Mouse (Mus musculus): ENCODE results near the gene Tuba3b. TPM values are rescaled to one million over a fixed set of nuclear protein-coding genes. Genes with fewer than 3 reads are reported as not detected.

Tuba3b gene
- total and polyA plus RNA-seq, 2 experiments from 2014 or later, result not detected

GRCm38 (mm10) chr6:145652986-145653385 lies 37.4 kb downstream of the Tuba3b start:
- H3K4me2 ChIP-seq (ENCODE audit: low read depth), result no peak overlapping the region
- TF ChIP-seq CTCF (IDR thresholded peaks at IDR 0.05; ENCODE audit: low read depth), result no peak
- DNase-seq (no peak), ATAC-seq (no peak)
- H3K27me3 ChIP-seq (ENCODE audit: insufficient read depth, low read length), result no peaks in the 10 kb centered on the region
- H3K36me3 ChIP-seq (ENCODE audit: insufficient read depth), result no peaks in the 10 kb centered on the region
- H3K27ac ChIP-seq (ENCODE audit: low read depth, low read length), result no peak overlapping the region
- H3K4me3 ChIP-seq (ENCODE audit: low read depth, low read length), result no peak overlapping the region
- WGBS, result 83% methylated on average over 5 of the region's 5 CpGs
- peaks cover 6% of the 10 kb centered on the region; the same call in 1 of the 2 replicates for H3K4me1 ChIP-seq (ENCODE audit: insufficient read depth)
- no peaks in the 10 kb centered on the region for H3K9me3 ChIP-seq (ENCODE audit: low read length)
- H3K9ac ChIP-seq, result no peak overlapping the region

- DNase-seq (no peak), ATAC-seq (no peak)
- no peak overlapping the region for H3K4me3 ChIP-seq (ENCODE audit: low read depth, low read length)
- H3K4me1 ChIP-seq (ENCODE audit: insufficient read depth), result peaks cover 6% of the 10 kb centered on the region; the same call in 1 of the 2 replicates
- H3K27me3 ChIP-seq (ENCODE audit: insufficient read depth, low read length), result no peaks in the 10 kb centered on the region
- 67% methylated on average over 5 of the region's 5 CpGs for WGBS
- no peak for TF ChIP-seq CTCF (IDR thresholded peaks at IDR 0.05; ENCODE audit: low read depth)
- H3K9me3 ChIP-seq (ENCODE audit: low read length), result no peaks in the 10 kb centered on the region
- H3K36me3 ChIP-seq (ENCODE audit: insufficient read depth), result no peaks in the 10 kb centered on the region
- H3K4me2 ChIP-seq (ENCODE audit: low read depth), result no peak overlapping the region
- no peak overlapping the region for H3K9ac ChIP-seq
- H3K27ac ChIP-seq (ENCODE audit: low read depth, low read length), result no peak overlapping the region
Observed at GRCm38 (mm10) chr6:145653626-145654025, 38.1 kb downstream of the Tuba3b start.

DNA sequence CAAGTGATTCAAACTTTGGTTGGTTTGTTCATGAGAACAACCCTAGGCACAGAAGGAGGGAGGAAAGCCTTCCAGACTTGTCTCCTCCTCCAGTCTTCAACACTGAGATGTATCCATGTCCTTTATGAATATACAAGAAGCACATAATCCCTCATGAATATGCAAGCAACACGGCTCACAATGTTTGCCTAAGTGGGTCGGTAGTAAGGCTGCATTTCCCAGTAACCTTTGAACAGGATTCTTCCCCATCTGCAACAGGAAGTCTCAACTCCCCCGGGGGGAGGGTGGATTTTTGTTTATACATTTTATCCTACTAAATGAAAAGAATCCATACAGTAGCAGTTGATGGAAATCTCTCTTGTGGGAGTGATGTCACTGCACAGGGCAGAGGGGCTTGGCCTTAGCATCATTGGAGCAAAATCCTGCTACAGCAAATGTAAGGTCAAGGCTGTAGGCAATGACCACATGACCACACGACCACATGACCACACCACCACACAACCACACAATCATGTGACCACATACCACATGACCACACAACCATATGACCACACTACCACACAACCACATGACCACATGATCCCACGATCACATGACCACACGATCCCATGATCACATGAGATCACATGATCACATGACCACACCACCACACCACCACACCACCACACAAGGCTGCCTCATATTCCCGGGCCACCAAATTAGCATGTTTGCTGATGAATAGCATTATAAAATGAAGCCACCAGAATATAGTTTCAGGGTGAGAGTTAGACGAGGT lies 38.7 kb downstream of the Tuba3b start:
- Histone ChIP-seq H3K4me2 (ENCODE audit: low read depth) (no peak overlapping the region), H3K27ac (ENCODE audit: low read depth, low read length) (no peak overlapping the region), H3K4me1 (ENCODE audit: insufficient read depth) (peaks cover 6% of the 10 kb centered on the region; the same call in 1 of the 2 replicates), H3K36me3 (ENCODE audit: insufficient read depth) (no peaks in the 10 kb centered on the region), H3K4me3 (ENCODE audit: low read depth, low read length) (no peak overlapping the region), H3K9me3 (ENCODE audit: low read length) (no peaks in the 10 kb centered on the region), H3K27me3 (ENCODE audit: insufficient read depth, low read length) (no peaks in the 10 kb centered on the region), H3K9ac (no peak overlapping the region)
- no peak for DNase-seq
- ATAC-seq, result peak; percentile 59; the same call in 1 of the 2 replicates
- no peak for TF ChIP-seq CTCF (IDR thresholded peaks at IDR 0.05; ENCODE audit: low read depth)
- WGBS, result 67% methylated on average over 8 of the region's 8 CpGs

- Histone ChIP-seq H3K4me2 (ENCODE audit: low read depth) (no peak overlapping the region), H3K9me3 (ENCODE audit: low read length) (no peaks in the 10 kb centered on the region), H3K4me1 (ENCODE audit: insufficient read depth) (peaks cover 6% of the 10 kb centered on the region; the same call in 1 of the 2 replicates), H3K4me3 (ENCODE audit: low read depth, low read length) (no peak overlapping the region), H3K36me3 (ENCODE audit: insufficient read depth) (no peaks in the 10 kb centered on the region), H3K27ac (ENCODE audit: low read depth, low read length) (no peak overlapping the region), H3K9ac (no peak overlapping the region), H3K27me3 (ENCODE audit: insufficient read depth, low read length) (no peaks in the 10 kb centered on the region)
- WGBS, result 84% methylated on average over 1 of the region's 1 CpGs
- DNase-seq (no peak), ATAC-seq (no peak)
- peak; percentile 50 for TF ChIP-seq CTCF (IDR thresholded peaks at IDR 0.05; ENCODE audit: low read depth)
Observed at GRCm38 (mm10) chr6:145655678-145656077, 40.1 kb downstream of the Tuba3b start.

DNA sequence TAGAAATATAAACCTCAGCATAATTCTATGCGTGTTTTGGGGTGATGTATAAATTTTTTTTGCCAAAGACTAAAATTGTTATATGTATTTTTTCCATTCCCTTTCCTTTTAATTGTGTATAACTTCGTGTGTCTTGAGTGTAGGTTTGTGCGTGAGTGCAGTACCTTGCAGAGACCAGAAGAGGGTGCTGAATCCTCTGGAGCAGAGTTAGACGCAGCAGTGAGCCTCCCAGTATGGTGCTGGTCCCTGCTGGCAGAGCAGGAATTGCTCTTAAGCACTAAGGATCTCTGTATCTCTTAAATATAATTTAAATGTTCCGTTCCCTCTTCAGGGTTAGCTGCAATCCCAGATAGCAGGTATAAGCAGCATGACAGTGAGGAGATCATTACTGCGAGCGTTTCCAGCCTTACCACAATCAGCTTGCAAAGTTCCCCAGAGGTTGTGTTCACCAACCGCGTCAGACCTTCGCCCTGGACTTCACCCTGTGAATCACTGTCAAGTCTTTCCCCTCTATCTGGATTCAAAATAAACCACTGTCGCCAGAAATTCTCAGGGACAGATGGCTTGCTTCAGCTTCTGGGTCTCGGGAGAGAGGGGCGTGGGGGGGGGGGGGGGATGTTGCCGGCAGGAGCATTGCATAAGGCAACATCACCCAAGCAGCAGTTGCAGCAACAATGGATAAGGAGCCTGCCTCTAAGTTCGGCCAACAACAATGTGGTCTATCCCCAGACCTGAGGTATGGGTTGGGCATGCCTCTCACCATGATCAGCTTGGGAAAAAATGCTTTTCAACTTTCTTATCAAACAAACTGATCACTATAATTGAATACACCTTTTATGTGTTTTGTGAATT lies 41.4 kb downstream of the Tuba3b start:
- Histone ChIP-seq H3K36me3 (ENCODE audit: insufficient read depth) (no peaks in the 10 kb centered on the region), H3K9ac (no peak overlapping the region), H3K27ac (ENCODE audit: low read depth, low read length) (no peak overlapping the region), H3K4me1 (ENCODE audit: insufficient read depth) (peaks cover 6% of the 10 kb centered on the region; the same call in 1 of the 2 replicates), H3K9me3 (ENCODE audit: low read length) (no peaks in the 10 kb centered on the region), H3K4me2 (ENCODE audit: low read depth) (no peak overlapping the region), H3K27me3 (ENCODE audit: insufficient read depth, low read length) (no peaks in the 10 kb centered on the region), H3K4me3 (ENCODE audit: low read depth, low read length) (no peak overlapping the region)
- WGBS, result 79% methylated on average over 15 of the region's 15 CpGs
- no peak for DNase-seq
- TF ChIP-seq CTCF (IDR thresholded peaks at IDR 0.05; ENCODE audit: low read depth), result peak; percentile 42
- no peak for ATAC-seq

GRCm38 (mm10) chr6:145659116-145659515 lies 43.6 kb downstream of the Tuba3b start:
- no peaks in the 10 kb centered on the region for H3K27me3 ChIP-seq (ENCODE audit: insufficient read depth, low read length)
- no peak overlapping the region for H3K9ac ChIP-seq
- no peak for TF ChIP-seq CTCF (IDR thresholded peaks at IDR 0.05; ENCODE audit: low read depth)
- H3K36me3 ChIP-seq (ENCODE audit: insufficient read depth), result no peaks in the 10 kb centered on the region
- no peak overlapping the region for H3K4me2 ChIP-seq (ENCODE audit: low read depth)
- DNase-seq, result no peak
- no peak for ATAC-seq
- WGBS, result 69% methylated on average over 6 of the region's 6 CpGs
- no peaks in the 10 kb centered on the region; the same call in 1 of the 2 replicates for H3K4me1 ChIP-seq (ENCODE audit: insufficient read depth)
- H3K9me3 ChIP-seq (ENCODE audit: low read length), result no peaks in the 10 kb centered on the region
- no peak overlapping the region for H3K4me3 ChIP-seq (ENCODE audit: low read depth, low read length)
- H3K27ac ChIP-seq (ENCODE audit: low read depth, low read length), result no peak overlapping the region

GRCm38 (mm10) chr6:145660943-145661342 lies 45.4 kb downstream of the Tuba3b start:
- H3K4me1 ChIP-seq (ENCODE audit: insufficient read depth), result no peaks in the 10 kb centered on the region
- no peak overlapping the region for H3K4me3 ChIP-seq (ENCODE audit: low read depth, low read length)
- ATAC-seq (no peak), DNase-seq (no peak)
- TF ChIP-seq CTCF (IDR thresholded peaks at IDR 0.05; ENCODE audit: low read depth), result no peak
- H3K27me3 ChIP-seq (ENCODE audit: insufficient read depth, low read length), result no peaks in the 10 kb centered on the region
- H3K4me2 ChIP-seq (ENCODE audit: low read depth), result no peak overlapping the region
- H3K9me3 ChIP-seq (ENCODE audit: low read length), result no peaks in the 10 kb centered on the region
- no peak overlapping the region for H3K27ac ChIP-seq (ENCODE audit: low read depth, low read length)
- no peak overlapping the region for H3K9ac ChIP-seq
- no peaks in the 10 kb centered on the region for H3K36me3 ChIP-seq (ENCODE audit: insufficient read depth)
- 86% methylated on average over 11 of the region's 11 CpGs for WGBS
